9 mouse cellular contexts compared by ENCODE assay signal in the genomic region with DNA sequence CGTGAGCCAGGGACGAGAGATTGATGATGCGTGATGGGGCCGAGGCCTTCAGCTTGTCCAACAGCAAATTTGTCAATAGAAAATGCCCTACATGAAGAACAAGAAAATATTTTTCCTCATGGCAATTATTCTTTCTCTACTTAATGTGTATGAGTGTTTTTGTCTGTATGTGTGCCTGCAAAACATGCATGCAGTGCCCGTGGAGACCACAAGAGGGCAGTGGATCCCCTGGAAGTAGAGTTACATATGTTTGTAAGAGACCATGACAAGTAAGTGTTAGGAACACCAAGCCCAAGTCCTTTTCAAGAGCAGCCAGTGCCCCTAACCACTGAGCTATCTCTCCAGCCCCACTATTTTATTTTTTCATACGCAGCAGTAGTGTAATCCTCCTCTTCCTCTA. TPM values are rescaled to one million over a fixed set of nuclear protein-coding genes. Genes with fewer than 3 reads are reported as not detected.
A peak's percentile ranks its signal among the peaks of the same experiment; 100 is the strongest.
DNase-seq lines count a peak whose midpoint lies in the region; ATAC-seq and TF ChIP-seq lines count a peak whose summit lies in the region.
"Had no signal": no experiment of that assay in that cellular context is flagged by ENCODE, and none has a peak within 500 bp of the region (broad histone marks: within the 10 kb centered on the region; RNA-seq: fewer than 3 reads in every experiment).

No protein-coding gene starts in this region.

- TF ChIP-seq CTCF in embryonic fibroblast, embryonic 13.5 days (IDR thresholded peaks at IDR 0.05; ENCODE audit: borderline replicate concordance, insufficient read depth, low read length): peak; percentile 65; the same call in 1 of the 2 replicates
- peak; percentile 93 for TF ChIP-seq CTCF in lung, adult 2 months (IDR thresholded peaks at IDR 0.05; ENCODE audit: insufficient read depth, low read length)
- peak; percentile 84; the same call in 1 of the 2 replicates for TF ChIP-seq CTCF in small intestine, adult 2 months (IDR thresholded peaks at IDR 0.05; ENCODE audit: extremely low read depth, insufficient read length, insufficient replicate concordance, low read depth, low read length)

- no peak for ATAC-seq in monocyte, adult 5-6 weeks (replicated peaks; ENCODE audit: insufficient number of reproducible peaks, low FRiP score, low TSS enrichment, poor library complexity, severe bottlenecking)

- peak; percentile 48 for DNase-seq in ovary, postnatal 10 days (ENCODE audit: low spot score)
- DNase-seq in ovary, adult 18-20 months (ENCODE audit: low spot score): no peak
- DNase-seq in adrenal gland, adult 8-10 months: peak; percentile 45
- peak; percentile 81 for DNase-seq in kidney, postnatal 14 days
- peak; percentile 75 for DNase-seq in lung, adult 2 months

- 79% methylated on average over 6 of the region's 6 CpGs for WGBS in lung, adult 2 months
- WGBS in small intestine, adult 2 months: 81% methylated on average over 6 of the region's 6 CpGs

- no peaks in the 10 kb centered on the region for H3K4me1 ChIP-seq in embryonic fibroblast, embryonic 13.5 days (ENCODE audit: control insufficient read depth, insufficient read depth, low read length)
- H3K4me1 ChIP-seq in lung, adult 2 months (ENCODE audit: control insufficient read depth, insufficient read depth, low read length): no peaks in the 10 kb centered on the region
- H3K4me1 ChIP-seq in small intestine, adult 2 months (ENCODE audit: control insufficient read depth, insufficient read depth, insufficient read length, low read length): no peaks in the 10 kb centered on the region
- H3K4me1 ChIP-seq: limb, embryonic 12.5 days had no signal

- H3K27ac ChIP-seq in embryonic fibroblast, embryonic 13.5 days (ENCODE audit: insufficient read depth, low read length): no peak overlapping the region
- no peak overlapping the region for H3K27ac ChIP-seq in small intestine, adult 2 months (ENCODE audit: insufficient read depth, low read depth, low read length)
- H3K27ac ChIP-seq: limb, embryonic 12.5 days had no signal

- H3K4me3 ChIP-seq in embryonic fibroblast, embryonic 13.5 days (ENCODE audit: insufficient read depth, low read length): no peak overlapping the region
- H3K4me3 ChIP-seq in lung, adult 2 months (replicated peaks; ENCODE audit: extremely low read depth, low read depth, low read length): no peak overlapping the region
- no peak overlapping the region for H3K4me3 ChIP-seq in small intestine, adult 2 months (ENCODE audit: low read depth, low read length)
- H3K4me3 ChIP-seq: limb, embryonic 12.5 days had no signal

- no peaks in the 10 kb centered on the region for H3K27me3 ChIP-seq in small intestine, adult 2 months (ENCODE audit: control insufficient read depth, insufficient read depth, low read length)
- H3K27me3 ChIP-seq: limb, embryonic 12.5 days had no signal

- H3K36me3 ChIP-seq in small intestine, adult 2 months (ENCODE audit: control insufficient read depth, insufficient read depth, low read length): peaks cover 66% of the 10 kb centered on the region

- no peak for TF ChIP-seq POLR2A in embryonic fibroblast, embryonic 13.5 days (IDR thresholded peaks at IDR 0.05; ENCODE audit: low read depth, low read length)
- TF ChIP-seq POLR2A in lung, adult 2 months (IDR thresholded peaks at IDR 0.05; ENCODE audit: borderline replicate concordance, extremely low read depth, low read depth, low read length): no peak
- TF ChIP-seq POLR2A in small intestine, adult 2 months (IDR thresholded peaks at IDR 0.05; ENCODE audit: low read depth, low read length): no peak

RNA-seq across cellular contexts. Expression of a gene that starts 13.9 kb away (rescaled TPM):
- total RNA-seq in adrenal gland, adult 8-10 months (2022): 10 to 100 TPM; 16.7 to 21.4 (median 18.1) TPM
- 14.7 and 16.8 TPM in 2 replicates for polyA plus RNA-seq in embryonic fibroblast, embryonic 13.5 days (2011; ENCODE audit: insufficient read length, low read depth, missing spikeins)
- 12.8 and 16.4 TPM in 2 replicates for polyA plus RNA-seq in lung, adult 2 months (2012; rRNA removed)
- 9.9 and 12.3 TPM in 2 replicates for polyA plus RNA-seq in small intestine, adult 2 months (2012; rRNA removed)
- 2.8 to 5.5 TPM (median 5.2 TPM) in 3 replicates for total RNA-seq in monocyte, adult 5-6 weeks (2017)

RNA-seq across cellular contexts. Expression of a gene that starts 28.9 kb away (rescaled TPM):
- total RNA-seq in adrenal gland, adult 8-10 months (2022): 1 to 10 TPM; 2.0 to 6.7 (median 3.9) TPM
- 2.1 and 2.9 TPM in 2 replicates for polyA plus RNA-seq in embryonic fibroblast, embryonic 13.5 days (2011; ENCODE audit: insufficient read length, low read depth, missing spikeins)
- polyA plus RNA-seq in lung, adult 2 months (2012; rRNA removed): 32.7 and 44.8 TPM in 2 replicates
- 0.76 and 2.3 TPM in 2 replicates for polyA plus RNA-seq in small intestine, adult 2 months (2012; rRNA removed)
- total RNA-seq in monocyte, adult 5-6 weeks (2017): 15.0 to 52.1 TPM (median 27.4 TPM) in 3 replicates

RNA-seq across cellular contexts. Expression of a gene that starts 34.0 kb away (rescaled TPM):
- total RNA-seq in adrenal gland, adult 8-10 months (2022): under 1 TPM in 3 of 4 experiments, not detected in 1; 0.08 to 0.17 (median 0.09) TPM
- polyA plus RNA-seq in embryonic fibroblast, embryonic 13.5 days (2011; ENCODE audit: insufficient read length, low read depth, missing spikeins): not detected in 2 replicates
- polyA plus RNA-seq in lung, adult 2 months (2012; rRNA removed): 0.41 and 0.49 TPM in 2 replicates
- 0.01 TPM in 1 of 2 replicates, not detected in the other for polyA plus RNA-seq in small intestine, adult 2 months (2012; rRNA removed)
- total RNA-seq in monocyte, adult 5-6 weeks (2017): 0.32 to 14.1 TPM (median 1.8 TPM) in 3 replicates
